Mouse (Mus musculus) embryonic stem cell, embryonic (primary cell): ENCODE data around the gene Gmppb.

ENCODE experiments used
- CTCF ChIA-PET, 4 experiments: fragments of 300-600 bp in 2 of 4; fragments of 350-600 bp in 2 of 4; sonication (Branson Sonifier 250); formaldehyde crosslinking; loops; one replicate each; lab custom pipeline; 2022; ENCODE audit warnings: inconsistent platforms in 2 of 4; lab: Charles Lee
- POLR2A ChIA-PET, 4 experiments: fragments of 300-600 bp in 2 of 4; fragments of 350-600 bp in 2 of 4; sonication (Branson Sonifier 250); formaldehyde crosslinking; loops; one replicate each; lab custom pipeline; 2022; ENCODE audit warnings: antibody characterized with exemption in 4 of 4, inconsistent platforms in 1 of 4; lab: Charles Lee

Gmppb gene

DNA sequence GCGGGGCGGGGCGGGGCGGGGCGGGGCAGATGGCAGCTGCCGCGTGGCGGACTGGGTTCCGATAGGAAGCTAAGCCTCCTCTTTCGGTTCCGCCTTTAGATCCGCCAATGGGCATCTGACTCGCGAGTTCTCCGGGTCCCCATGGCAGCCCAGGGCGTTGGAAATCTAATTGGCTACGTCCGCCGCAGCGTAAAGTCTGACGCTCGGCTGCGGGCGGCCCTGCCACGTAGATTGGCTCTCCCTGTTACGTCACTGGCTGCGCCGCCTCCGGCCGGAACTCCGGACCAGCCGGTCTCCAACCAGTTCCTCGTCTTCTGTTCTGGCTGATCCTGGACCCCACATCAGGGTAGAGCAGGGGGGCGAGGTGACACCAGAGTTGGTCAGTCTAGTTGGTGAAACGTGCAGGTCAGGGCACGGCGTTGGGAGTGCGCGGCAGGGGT lies at the start of gene Gmppb:
TSS of gene Gmppb (plus strand) at position 227 of the 440 bp plus-strand sequence.
- CTCF ChIA-PET: interaction anchor here in 3 of 4 experiments (1.0 to 2.0 kb wide), 9 partner anchors 11 to 148 kb away, joined by 3 to 9 read pairs (median 5); partner anchors contain the start of gene Mst1r (in 1 of the 3)
- POLR2A ChIA-PET: interaction anchor here in 3 of 4 experiments (0.6 to 2.6 kb wide), 41 partner anchors 8 to 422 kb away, joined by 3 to 12 read pairs (median 4); partner anchors contain the start of genes Ip6k1 (in 2 of the 3), Apeh (in 1 of the 3), Gm20662 (in 1 of the 3) and Mon1a (in 1 of the 3)

DNA sequence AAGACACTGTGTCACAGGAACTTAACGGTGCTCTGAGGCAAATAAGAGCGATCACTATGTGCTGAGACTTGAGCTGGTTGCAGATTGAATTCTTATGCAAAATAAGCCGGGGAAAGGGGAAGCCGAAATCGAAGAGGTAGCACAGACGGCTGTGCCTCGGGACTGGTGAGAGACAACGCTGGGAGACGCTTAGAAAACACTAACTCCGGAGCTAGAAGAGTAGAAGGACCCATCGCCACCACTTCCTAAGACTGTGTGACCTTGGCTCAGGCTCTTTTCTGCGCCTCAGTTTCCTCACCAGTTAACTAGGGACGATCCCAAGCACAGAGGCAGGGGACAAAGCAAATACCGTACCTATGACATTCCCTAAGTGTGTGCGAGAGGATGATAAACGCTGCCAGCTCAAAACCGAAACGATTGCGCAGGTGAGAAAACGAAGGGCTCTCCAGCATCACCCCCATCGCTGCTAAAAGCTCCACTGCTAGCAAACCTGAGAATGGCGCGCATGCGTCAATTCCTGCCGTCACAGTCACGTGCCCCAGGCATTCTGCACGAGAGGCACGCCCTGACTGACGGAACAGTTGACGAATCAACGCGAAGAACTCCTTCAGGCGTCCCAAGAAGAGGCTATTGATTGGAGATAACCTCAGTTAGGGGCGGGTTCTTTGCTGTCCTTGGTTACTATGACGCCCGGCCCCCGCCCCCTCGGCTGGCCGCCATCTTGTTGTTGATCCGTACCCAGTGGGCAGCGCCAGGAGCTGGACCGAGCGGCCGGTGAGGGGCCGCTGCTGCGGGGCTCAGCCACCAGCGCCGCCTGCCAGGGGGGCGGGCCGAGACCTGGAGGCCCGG lies 46.9 kb upstream of the Gmppb start, which contains the start of gene Ip6k1:
TSS of gene Ip6k1 (plus strand) at position 580 of the 849 bp plus-strand sequence.
- POLR2A ChIA-PET: interaction anchor here in 3 of 4 experiments (0.5 to 4.0 kb wide), 94 partner anchors 8 to 1621 kb away, joined by 3 to 32 read pairs (median 5); partner anchors contain the start of genes Amigo3 (in 3 of the 3), Cdhr4 (in 3 of the 3), Gmppb (in 3 of the 3) and Inka1 (in 3 of the 3)
- CTCF ChIA-PET: interaction anchor here (0.6 to 2.6 kb wide), 22 partner anchors 10 to 308 kb away, joined by 3 to 10 read pairs (median 5); partner anchors contain the start of genes Inka1 (in 2 of the 4) and Cdhr4 (in 1 of the 4)

DNA sequence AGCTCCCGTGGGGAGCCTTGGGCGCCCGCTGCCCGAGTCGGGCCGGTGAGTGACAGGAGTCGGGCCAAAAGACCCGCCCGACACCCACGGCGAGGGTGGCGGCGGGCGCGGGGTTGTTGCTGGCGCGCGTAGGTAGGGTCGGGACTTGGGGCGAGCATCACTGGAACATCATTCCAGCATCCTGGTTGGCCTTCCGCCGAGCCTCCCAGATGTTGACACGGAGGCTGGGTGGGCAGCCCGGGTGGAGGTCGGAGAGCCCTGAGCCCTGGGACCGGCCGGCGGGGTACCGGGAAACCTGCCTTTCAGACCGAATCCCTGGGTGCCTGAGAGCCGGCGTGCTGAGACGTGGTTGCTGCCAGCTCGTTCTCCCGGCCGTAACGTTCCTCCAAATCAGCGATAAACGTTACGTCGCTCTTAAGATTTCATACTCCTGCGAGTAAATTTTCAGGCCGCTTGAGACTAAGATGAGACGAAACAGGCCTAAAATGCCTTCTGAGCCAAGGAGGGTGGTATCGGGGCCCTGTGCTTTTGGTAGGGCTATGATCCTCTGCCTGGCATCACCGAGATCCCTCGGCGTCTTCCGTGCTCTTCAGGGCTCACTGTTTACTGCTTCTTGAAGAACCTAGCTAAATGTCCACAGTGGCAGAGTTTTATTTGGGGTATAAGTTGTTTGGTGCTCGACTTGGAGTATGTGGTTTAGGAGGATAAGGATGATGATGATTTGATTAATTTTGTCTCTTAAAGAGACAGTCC lies 46.1 kb upstream of the Gmppb start:
- CTCF ChIA-PET: interaction anchor here in 3 of 4 experiments (0.6 to 2.6 kb wide), 22 partner anchors 11 to 309 kb away, joined by 3 to 10 read pairs (median 5); partner anchors contain the start of genes Inka1 (in 2 of the 3), Amigo3 (in 1 of the 3) and Cdhr4 (in 1 of the 3)
- POLR2A ChIA-PET: interaction anchor here (0.6 to 4.0 kb wide), 92 partner anchors 8 to 1621 kb away, joined by 3 to 32 read pairs (median 5); partner anchors contain the start of genes Amigo3 (in 3 of the 4), Cdhr4 (in 3 of the 4), Gmppb (in 3 of the 4) and Inka1 (in 3 of the 4)

DNA sequence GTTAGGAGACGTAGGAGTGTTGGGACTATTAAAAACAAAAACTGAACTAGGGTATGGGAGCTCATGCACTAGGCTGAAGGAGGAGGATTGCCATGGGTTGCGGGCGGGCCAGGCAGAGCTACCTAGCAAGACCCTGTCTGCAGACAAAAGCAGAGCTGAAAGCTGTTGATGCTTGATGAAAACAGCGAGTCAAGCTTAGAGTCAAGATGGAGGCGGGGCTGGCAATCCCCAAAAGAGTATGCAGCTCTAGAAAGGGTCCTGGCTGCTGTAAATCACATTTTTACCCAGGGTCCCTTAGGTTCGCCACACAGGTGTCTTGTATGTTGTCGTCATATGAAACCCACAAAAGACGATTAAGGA lies 45.5 kb upstream of the Gmppb start:
- POLR2A ChIA-PET: interaction anchor here (0.6 to 3.6 kb wide), 38 partner anchors 8 to 397 kb away, joined by 3 to 27 read pairs (median 5); partner anchors contain the start of genes Cdhr4 (in 2 of the 4), Gmppb (in 2 of the 4), Inka1 (in 2 of the 4) and Rbm6 (in 2 of the 4)
- CTCF ChIA-PET: interaction anchor here in 2 of 4 experiments (0.6 to 2.6 kb wide), 6 partner anchors 14 to 102 kb away, joined by 3 to 7 read pairs (median 4); partner anchors contain the start of gene Amigo3 (in 1 of the 2)

DNA sequence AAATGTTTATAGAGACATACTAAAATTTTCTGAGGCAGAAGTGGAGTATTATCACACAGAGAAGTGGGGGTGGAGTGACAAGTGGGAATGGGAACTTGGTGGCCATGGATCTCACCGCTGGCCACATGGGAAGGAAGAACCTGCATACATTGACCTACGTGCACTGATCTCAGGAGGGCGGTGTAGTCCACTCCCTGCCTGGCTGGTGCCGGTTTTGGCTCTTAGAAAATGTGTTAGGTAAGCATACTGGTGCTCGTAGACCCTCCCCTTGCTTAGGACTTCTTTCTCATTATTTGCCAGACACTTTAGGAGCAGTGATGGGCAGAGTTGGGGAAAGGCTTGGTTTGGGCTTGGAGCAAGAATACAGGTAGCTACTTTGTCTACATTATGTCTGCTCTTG lies 41.0 kb upstream of the Gmppb start:
- ChIA-PET CTCF (interaction anchor here in 1 of 4 experiments (1.0 kb wide), 2 partner anchors 45 to 439 kb away, joined by 3 read pairs; partner anchors contain the start of gene Amigo3), POLR2A (interaction anchor here in 2 of 4 experiments (1.0 to 1.6 kb wide), 2 partner anchors 41 to 45 kb away, joined by 3 read pairs; partner anchors contain the start of genes Amigo3 (in 1 of the 2) and Gmppb (in 1 of the 2))

DNA sequence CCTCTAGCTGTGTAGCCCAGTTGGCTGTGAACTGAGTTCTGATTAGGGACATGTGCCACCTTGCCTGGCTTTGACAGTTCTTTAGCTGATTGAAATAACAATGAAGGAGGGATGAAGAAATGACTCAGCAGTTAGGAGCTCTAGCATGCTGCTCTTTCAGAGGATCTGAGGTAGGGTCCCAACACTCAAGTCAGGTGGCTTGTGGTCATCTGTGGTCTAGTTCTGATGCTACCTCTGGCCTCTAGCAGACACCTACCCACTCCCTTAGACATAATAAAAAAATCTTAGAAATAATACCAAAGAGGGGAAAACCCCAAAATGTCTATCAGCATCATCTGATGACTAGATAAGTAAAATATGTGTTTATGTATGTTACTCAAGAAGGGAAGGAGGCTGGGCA lies 38.7 kb upstream of the Gmppb start:
- CTCF ChIA-PET: interaction anchor here in 1 of 4 experiments (0.6 to 1.4 kb wide), 2 partner anchors 43 to 109 kb away, joined by 3 to 5 read pairs; partner anchors contain the start of gene Amigo3
- POLR2A ChIA-PET: interaction anchor here in 3 of 4 experiments (0.6 to 1.9 kb wide), 17 partner anchors 9 to 311 kb away, joined by 3 to 24 read pairs (median 4); partner anchors contain the start of genes Amigo3 (in 2 of the 3), Cdhr4 (in 2 of the 3), Ip6k1 (in 2 of the 3) and Gmppb (in 1 of the 3)

DNA sequence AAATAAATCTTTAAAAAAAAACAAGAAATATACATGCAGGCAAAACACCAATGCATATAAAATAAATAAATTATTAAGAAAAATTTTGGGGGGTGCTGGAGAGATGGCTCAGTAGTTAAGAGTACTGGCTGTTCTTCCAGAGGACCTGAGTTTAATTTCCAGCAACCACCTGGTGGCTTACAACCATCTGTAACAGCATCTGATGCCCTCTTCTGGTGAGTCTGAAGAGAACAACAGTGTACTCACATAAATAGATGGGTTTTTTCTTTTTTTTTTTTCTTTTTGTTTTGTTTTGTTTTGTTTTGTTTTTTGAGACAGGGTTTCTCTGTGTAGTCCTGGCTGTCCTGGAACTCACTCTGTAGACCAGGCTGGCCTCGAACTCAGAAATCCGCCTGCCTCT lies 35.5 kb upstream of the Gmppb start:
- ChIA-PET POLR2A (interaction anchor here in 3 of 4 experiments (0.5 to 1.7 kb wide), 6 partner anchors 11 to 201 kb away, joined by 3 to 16 read pairs (median 3); partner anchors contain the start of genes Ip6k1 (in 2 of the 3) and Inka1 (in 1 of the 3)), CTCF (interaction anchor here in 3 of 4 experiments (0.6 to 1.8 kb wide), 8 partner anchors 11 to 169 kb away, joined by 3 to 6 read pairs (median 3); partner anchors contain the start of genes Gm20662 (in 1 of the 3), Ip6k1 (in 1 of the 3) and Mst1r (in 1 of the 3))

DNA sequence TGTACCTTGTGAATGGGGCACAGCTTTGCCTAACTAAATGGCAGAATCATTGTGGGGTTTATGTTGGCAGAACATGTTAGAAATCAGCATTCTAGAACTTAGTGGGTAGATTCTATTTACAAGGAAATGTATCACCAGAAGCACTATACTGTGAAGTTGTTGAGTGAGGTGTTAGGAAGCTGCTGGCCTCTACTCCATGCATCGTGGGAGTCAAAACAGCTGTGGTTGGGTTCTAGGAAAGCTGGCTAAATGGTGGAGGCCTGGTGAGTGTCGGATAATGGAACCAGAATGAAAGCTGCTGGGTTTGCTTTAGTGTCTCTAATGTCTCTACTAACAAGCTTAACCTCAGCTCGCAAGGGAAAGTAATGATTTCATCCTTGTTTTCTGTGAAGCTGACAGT lies 31.9 kb upstream of the Gmppb start:
- ChIA-PET CTCF (interaction anchor here in 3 of 4 experiments (0.6 to 1.5 kb wide), 4 partner anchors 14 to 291 kb away, joined by 3 to 4 read pairs (median 3); no protein-coding TSS in a partner anchor), POLR2A (interaction anchor here in 3 of 4 experiments (0.7 to 2.3 kb wide), 9 partner anchors 12 to 2000 kb away, joined by 3 to 11 read pairs (median 3); partner anchors contain the start of genes Amigo3 (in 1 of the 3) and Ip6k1 (in 1 of the 3))

DNA sequence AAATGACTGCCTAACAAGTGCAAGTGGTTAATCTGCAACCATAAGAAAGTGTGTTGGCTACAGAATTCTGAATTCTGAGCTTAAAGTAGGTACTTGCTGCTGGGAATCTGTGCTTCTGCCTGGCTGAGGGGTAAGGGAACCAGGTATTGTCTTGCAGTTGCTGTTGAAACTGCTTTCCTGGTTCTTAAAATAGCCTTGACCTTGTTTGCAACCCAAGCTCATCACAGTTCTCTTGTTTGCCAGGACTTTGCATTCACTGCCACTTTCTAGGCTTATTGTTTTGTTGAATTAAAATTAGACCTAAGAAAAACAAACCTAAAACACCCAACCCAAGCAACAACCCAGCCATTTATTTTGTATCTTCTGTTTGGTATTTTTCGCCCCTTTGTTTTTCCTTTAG lies 28.3 kb upstream of the Gmppb start:
- CTCF ChIA-PET: interaction anchor here in 2 of 4 experiments (0.5 to 2.0 kb wide), 3 partner anchors 32 to 74 kb away, joined by 4 to 6 read pairs (median 5); partner anchors contain the start of genes Amigo3 (in 1 of the 2) and Apeh (in 1 of the 2)
- POLR2A ChIA-PET: interaction anchor here in 3 of 4 experiments (0.5 to 1.9 kb wide), 16 partner anchors 8 to 534 kb away, joined by 3 to 9 read pairs (median 3); partner anchors contain the start of gene Ip6k1 (in 2 of the 3)

DNA sequence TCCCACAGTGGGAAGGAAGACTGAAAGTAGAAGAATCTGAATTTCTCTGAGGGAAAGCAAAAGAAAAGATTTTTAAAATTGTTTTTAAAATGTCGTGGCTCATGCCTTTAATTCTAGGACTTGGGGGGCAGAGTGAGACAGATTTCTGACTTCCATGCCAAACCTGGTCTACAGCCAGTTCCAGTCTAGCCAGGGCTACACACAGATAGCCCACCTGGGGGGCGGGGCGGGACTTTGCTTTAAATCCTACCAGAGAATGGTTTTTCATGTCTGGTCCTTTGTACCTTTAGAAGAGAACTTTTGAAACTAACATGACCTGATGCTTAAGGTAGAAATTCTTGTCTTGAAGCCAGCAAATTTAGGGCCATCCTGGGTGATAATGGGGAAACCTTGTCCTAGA lies 25.8 kb upstream of the Gmppb start:
- CTCF ChIA-PET: no interaction called here
- POLR2A ChIA-PET: interaction anchor here in 2 of 4 experiments (0.7 to 1.0 kb wide), 3 partner anchors 8 to 12 kb away, joined by 3 to 4 read pairs (median 3); no protein-coding TSS in a partner anchor

DNA sequence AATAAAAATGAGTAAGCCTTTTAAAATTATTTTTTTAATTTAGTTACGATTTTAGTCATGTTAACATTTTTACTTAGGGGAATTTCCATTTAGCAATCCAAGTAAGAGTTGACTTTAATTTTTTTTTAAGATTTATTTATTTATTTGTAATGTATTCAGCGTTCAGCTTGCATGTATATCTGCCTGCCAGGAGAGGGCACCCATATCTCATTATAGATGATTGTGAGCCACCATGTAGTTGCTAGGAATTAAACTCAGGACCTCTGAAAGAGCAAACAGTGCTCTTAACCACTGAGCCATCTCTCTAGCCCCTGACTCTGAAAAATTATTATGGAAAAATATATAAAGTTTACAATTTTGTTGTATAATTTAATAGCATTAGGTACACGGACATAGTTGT lies 22.5 kb upstream of the Gmppb start:
- ChIA-PET CTCF (interaction anchor here (0.5 to 1.2 kb wide), 7 partner anchors 18 to 221 kb away, joined by 3 to 6 read pairs (median 3); partner anchors contain the start of gene Amigo3 (in 1 of the 4)), POLR2A (interaction anchor here in 2 of 4 experiments (0.6 to 1.3 kb wide), 5 partner anchors 18 to 397 kb away, joined by 3 to 15 read pairs (median 4); partner anchors contain the start of genes Gmppb (in 1 of the 2) and Ip6k1 (in 1 of the 2))

DNA sequence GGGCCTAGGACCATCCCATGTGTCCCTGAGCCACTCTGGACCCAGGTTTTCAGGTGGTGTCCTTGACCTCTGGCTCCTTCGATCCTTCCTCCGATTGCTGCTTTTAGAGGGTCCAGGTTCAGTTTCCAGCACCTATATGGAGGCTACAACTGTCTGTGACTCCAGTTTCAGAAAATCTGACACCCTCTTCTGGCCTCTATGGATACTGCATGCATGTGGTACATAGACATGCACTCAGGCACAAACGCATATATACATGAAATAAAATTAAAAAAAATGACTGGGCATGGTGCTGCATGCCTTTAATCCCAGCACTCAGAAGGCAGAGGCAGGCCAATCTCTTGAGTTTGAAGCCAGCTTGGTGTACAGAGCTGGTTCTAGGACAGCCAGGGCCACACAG lies 21.2 kb upstream of the Gmppb start:
- CTCF ChIA-PET: interaction anchor here in 3 of 4 experiments (0.7 to 1.6 kb wide), 9 partner anchors 17 to 127 kb away, joined by 3 to 5 read pairs (median 3); partner anchors contain the start of gene Amigo3 (in 1 of the 3)
- POLR2A ChIA-PET: interaction anchor here in 1 of 4 experiments (1.1 to 3.3 kb wide), 3 partner anchors 19 to 127 kb away, joined by 4 to 19 read pairs (median 6); partner anchors contain the start of gene Ip6k1

DNA sequence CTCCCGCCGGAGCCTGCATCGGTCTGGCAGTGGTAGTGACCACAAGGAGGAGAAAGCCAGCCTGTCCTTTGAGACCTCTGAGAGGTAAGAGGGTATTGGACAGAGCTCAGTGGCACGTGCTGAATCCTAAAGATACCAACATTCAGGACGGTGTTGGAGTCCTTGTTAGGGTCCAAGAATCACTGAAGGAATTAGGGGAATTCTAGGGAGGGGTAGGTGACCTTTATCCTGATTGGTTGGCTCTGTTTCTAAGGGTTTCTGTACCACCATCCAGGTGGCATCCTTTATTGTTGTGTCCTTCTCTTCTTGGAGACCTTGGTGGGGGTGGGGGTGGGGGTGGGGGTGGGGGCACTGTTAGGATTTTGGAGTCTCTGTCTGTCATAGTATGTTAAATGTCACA lies 16.9 kb upstream of the Gmppb start:
- ChIA-PET CTCF (interaction anchor here in 1 of 4 experiments (0.6 to 0.8 kb wide), 3 partner anchors 21 to 237 kb away, joined by 3 to 5 read pairs (median 3); partner anchors contain the start of gene Amigo3), POLR2A (interaction anchor here in 3 of 4 experiments (0.6 to 3.0 kb wide), 16 partner anchors 8 to 445 kb away, joined by 3 to 12 read pairs (median 4); partner anchors contain the start of genes Gmppb (in 2 of the 3), Ip6k1 (in 2 of the 3), Cdhr4 (in 1 of the 3) and Rbm6 (in 1 of the 3))

DNA sequence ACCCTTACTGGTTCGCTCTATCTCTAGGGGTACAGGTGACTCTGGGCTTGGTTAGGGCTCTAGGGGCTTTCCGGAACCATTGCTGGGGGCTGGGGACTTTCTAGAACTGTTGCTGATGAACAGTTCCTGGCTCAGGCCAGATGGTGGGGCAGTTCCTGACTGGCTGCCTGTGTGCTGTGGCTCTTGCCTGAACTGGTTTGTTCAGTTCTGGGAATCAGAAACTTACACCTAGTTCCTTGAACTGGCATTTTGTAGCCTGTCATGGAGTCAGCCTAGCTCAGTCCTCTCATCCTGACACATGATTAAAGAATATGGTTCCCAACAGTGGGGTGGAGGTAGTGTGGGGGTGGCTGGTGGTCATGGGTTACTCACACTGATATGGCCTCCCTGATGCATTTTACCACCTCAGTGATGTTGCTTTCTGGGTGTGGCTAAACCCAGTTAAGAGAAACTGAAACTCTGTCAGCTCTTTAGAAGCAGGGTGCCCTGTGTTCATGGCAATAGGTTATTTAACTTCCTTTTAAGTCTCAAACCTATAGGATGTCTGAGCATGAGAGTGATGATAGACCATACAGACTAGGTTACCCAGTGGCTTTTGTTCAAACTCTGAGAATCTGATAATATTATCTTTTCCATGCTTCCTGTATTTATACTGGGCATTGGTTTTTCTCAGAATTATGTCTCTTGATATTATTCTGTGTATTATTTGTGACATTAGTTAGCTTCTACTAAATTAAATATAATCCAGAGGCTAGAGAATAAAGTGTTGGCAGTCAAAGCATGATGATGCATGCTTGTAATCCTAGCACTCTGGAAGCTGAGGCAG lies 13.5 kb upstream of the Gmppb start:
- ChIA-PET POLR2A (interaction anchor here in 2 of 4 experiments (0.6 to 3.3 kb wide), 11 partner anchors 9 to 128 kb away, joined by 3 to 15 read pairs (median 4); partner anchors contain the start of genes Gmppb (in 1 of the 2) and Ip6k1 (in 1 of the 2)), CTCF (interaction anchor here in 3 of 4 experiments (0.6 to 2.2 kb wide), 9 partner anchors 9 to 134 kb away, joined by 3 to 8 read pairs (median 4); partner anchors contain the start of gene Amigo3 (in 2 of the 3))
